Mouse (Mus musculus) thymus, adult 2 months (tissue): ENCODE results near the gene Lrrd1.
"Not testable (repeated sequence)": the region's sequence is repeated elsewhere in the genome, so short reads cannot be mapped to it uniquely, and the experiment has no call there.

ENCODE experiments used
- CTCF ChIP-seq: fragments of 200-500 bp; IDR thresholded peaks from 2 replicates; pipeline ENCODE4 v1.5.1; 2012; ENCODE audit warnings: mild to moderate bottlenecking, control low read depth, low read length, moderate library complexity, borderline replicate concordance; ENCODE audit not compliant: control insufficient read depth, poor library complexity, insufficient read depth; ENCODE audit errors: extremely low read depth
- POLR2A ChIP-seq: fragments of 200-500 bp; IDR thresholded peaks from 2 replicates; pipeline ENCODE4 v1.6.1; 2012; ENCODE audit warnings: mild to moderate bottlenecking, low read length, control low read depth, moderate library complexity; ENCODE audit not compliant: control insufficient read depth, poor library complexity, insufficient read depth; ENCODE audit errors: extremely low read depth

DNA sequence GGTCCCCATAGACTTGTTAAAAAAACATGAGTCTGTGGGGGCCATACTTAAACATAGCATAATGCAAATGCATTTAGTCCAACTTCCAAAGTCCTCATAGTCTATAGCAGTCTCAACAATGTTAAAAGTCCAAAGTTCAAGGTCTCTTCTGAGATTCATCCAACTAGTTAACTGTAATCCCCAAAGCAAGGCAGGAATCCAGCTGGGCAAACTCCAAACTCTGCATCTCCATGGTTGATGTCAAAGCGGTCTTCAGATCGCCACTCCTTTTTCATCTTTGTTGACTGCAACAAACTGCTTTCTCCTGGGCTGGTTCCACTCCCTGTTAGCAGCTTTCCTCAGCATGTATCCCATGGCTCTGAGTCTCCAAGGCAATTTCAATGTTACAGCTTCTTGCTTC, 47.9 kb upstream of the Lrrd1 start:
- not testable (repeated sequence) for TF ChIP-seq CTCF, POLR2A
